Mouse (Mus musculus) retina, postnatal 7 days (tissue): ENCODE results near the gene Btbd35f7.
"Not testable (repeated sequence)": the region's sequence is repeated elsewhere in the genome, so short reads cannot be mapped to it uniquely, and the experiment has no call there.

Experiments
- DNase-seq: peaks from one replicate; pipeline ENCODE4 v3.0.0-alpha.2; 2012; ENCODE audit warnings: low read depth, low spot score

The Btbd35f7 gene

DNA sequence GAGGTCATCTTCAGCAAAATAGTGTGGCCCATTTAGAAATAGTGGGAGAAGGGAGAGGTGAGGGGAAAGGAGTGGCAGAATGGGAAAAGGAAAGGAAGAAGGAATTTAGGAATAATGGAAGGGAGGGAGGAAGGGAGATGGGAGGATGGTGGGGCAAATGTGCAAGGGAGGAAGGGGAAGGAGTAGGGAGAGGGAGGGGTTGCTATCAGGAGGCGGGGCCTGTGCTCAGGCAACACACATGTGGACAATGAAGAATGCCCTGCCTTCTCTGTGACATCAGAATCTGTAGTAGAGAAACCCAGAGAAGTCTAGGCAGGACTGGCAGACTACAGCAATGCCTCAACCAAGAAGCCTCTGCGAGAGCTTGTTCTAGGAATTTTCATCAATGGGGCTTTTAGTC is at the start of gene Btbd35f7:
Gene Btbd35f7 (plus strand): TSS at position 301 of the 400 bp plus-strand sequence.
- DNase-seq: not testable (repeated sequence)
